Mouse (Mus musculus): ENCODE measurements around the gene Mymx. TPM values are rescaled to one million over a fixed set of nuclear protein-coding genes. Genes with fewer than 3 reads are reported as not detected.
A peak's percentile ranks its signal among the peaks of the same experiment; 100 is the strongest.

The Mymx gene
- polyA plus RNA-seq, 1 experiment from 2014 or later: 0.31 TPM

DNA sequence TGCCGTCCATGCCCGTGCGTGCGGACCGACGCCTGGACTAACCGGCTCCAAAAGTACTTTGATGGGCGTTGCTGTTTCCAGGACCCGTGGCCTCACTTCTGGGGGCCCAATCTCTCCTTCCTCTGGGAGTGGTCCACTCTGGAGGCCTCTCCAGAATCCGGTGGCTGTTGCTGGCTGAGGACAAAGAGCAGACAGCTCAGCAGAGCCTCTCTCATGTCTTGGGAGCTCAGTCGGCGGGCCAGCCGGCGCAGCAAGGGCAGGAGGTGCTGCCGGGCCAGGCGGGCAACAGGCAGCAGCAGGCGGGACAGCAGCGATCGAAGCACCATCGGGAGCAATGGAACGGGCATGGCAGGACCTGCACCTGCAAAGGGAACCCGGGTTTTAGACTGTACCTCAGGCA, 577 bp downstream of the Mymx start:
- Histone ChIP-seq H3K36me3 (no peaks in the 10 kb centered on the region), H3K27me3 (ENCODE audit: insufficient read depth, poor library complexity, severe bottlenecking) (peaks cover 34% of the 10 kb centered on the region), H3K27ac (peak overlapping the region; percentile 87), H3K9me3 (no peaks in the 10 kb centered on the region), H3K4me1 (peaks cover 48% of the 10 kb centered on the region), H3K4me3 (peak overlapping the region; percentile 41)
- WGBS: 5% methylated on average over 22 of the region's 22 CpGs
- DNase-seq (ENCODE audit: low spot score): no peak

DNA sequence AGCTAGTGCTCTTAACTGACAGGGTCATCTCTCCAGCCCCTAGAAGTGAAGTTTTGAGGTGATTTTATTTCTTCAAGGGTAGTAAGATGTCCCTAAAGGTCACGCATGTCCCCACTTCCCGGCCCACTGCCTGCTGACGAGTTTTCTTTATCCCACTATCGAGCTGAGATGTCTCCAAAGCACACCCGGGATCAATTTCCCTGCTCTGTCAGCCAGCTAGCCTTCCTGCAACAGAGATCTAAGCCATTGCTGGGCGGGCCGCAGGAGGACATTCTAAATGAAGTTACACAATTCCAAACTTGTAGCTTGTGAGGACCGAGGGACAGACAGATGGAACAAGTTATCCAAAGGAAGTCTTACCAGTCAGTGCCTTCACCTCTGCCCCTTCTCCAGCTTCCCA, 1.6 kb downstream of the Mymx start:
- no peak for DNase-seq (ENCODE audit: low spot score)
- H3K9me3 ChIP-seq: no peaks in the 10 kb centered on the region
- no peaks in the 10 kb centered on the region for H3K36me3 ChIP-seq
- peak overlapping the region; percentile 87; the same call in 1 of the 2 replicates for H3K27ac ChIP-seq
- H3K27me3 ChIP-seq (ENCODE audit: insufficient read depth, poor library complexity, severe bottlenecking): peaks cover 44% of the 10 kb centered on the region
- 57% methylated on average over 8 of the region's 8 CpGs for WGBS
- 0 out of 2 replicates have a peak overlapping the region, but pooled peaks have one; percentile 61 for H3K4me3 ChIP-seq
- H3K4me1 ChIP-seq: peaks cover 58% of the 10 kb centered on the region

GRCm38 (mm10) chr17:45599446-45600242, 2.3 kb downstream of the Mymx start, which contains the start of gene Slc29a1:
TSS of gene Slc29a1 (minus strand) at chr17:45599606.
- Histone ChIP-seq H3K27me3 (ENCODE audit: insufficient read depth, poor library complexity, severe bottlenecking) (peaks cover 49% of the 10 kb centered on the region), H3K27ac (peak within 1 kb of the TSS; percentile 87)

GRCm38 (mm10) chr17:45598891-45599290, 3.0 kb downstream of the Mymx start:
- peak overlapping the region; percentile 61 for H3K4me3 ChIP-seq
- H3K4me1 ChIP-seq: peaks cover 72% of the 10 kb centered on the region
- H3K27ac ChIP-seq: peak overlapping the region; percentile 87; the same call in 1 of the 2 replicates
- DNase-seq (ENCODE audit: low spot score): no peak
- H3K27me3 ChIP-seq (ENCODE audit: insufficient read depth, poor library complexity, severe bottlenecking): peaks cover 57% of the 10 kb centered on the region
- 53% methylated on average over 3 of the region's 3 CpGs for WGBS
- H3K9me3 ChIP-seq: no peaks in the 10 kb centered on the region
- H3K36me3 ChIP-seq: no peaks in the 10 kb centered on the region

More at GRCm38 (mm10) chr17:45599446-45600242, 2.3 kb downstream of the Mymx start, which contains the start of gene Slc29a1:
- DNase-seq (ENCODE audit: low spot score): peak; percentile 92
- WGBS: 17% methylated on average over 32 of the region's 32 CpGs
- Histone ChIP-seq H3K9me3 (no peaks in the 10 kb centered on the region), H3K4me3 (peak within 1 kb of the TSS; percentile 61), H3K36me3 (no peaks in the 10 kb centered on the region), H3K4me1 (peaks cover 65% of the 10 kb centered on the region)

- Histone ChIP-seq H3K9me3 (no peaks in the 10 kb centered on the region), H3K27ac (no peak overlapping the region), H3K4me1 (peaks cover 77% of the 10 kb centered on the region), H3K4me3 (no peak overlapping the region), H3K27me3 (ENCODE audit: insufficient read depth, poor library complexity, severe bottlenecking) (peaks cover 62% of the 10 kb centered on the region), H3K36me3 (no peaks in the 10 kb centered on the region)
- no peak for DNase-seq (ENCODE audit: low spot score)
- WGBS: 92% methylated on average over 2 of the region's 2 CpGs
Measured at GRCm38 (mm10) chr17:45598376-45598775, 3.5 kb downstream of the Mymx start.

DNA sequence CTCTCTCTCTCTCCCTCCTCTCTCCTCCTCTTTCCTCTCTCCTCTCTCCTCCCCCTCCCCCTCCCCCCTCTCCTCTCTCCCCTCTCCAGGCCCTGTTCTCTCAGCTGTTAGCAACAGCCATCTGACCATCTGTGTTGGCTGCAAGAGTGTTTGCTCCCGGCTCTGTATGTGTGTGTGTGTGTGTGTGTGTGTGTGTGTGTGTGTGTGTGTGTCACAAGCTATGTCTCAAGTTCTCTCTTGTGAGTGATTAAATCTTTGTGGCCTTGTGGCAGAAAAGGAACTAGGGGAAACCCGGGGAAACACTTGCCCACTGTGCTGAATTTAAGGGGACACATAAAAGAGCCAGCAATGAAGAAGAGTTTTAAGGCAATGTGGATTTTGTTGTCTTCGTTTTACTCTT, 4.1 kb downstream of the Mymx start:
- no peaks in the 10 kb centered on the region for H3K9me3 ChIP-seq
- WGBS: 41% methylated on average over 3 of the region's 3 CpGs
- no peak overlapping the region for H3K4me3 ChIP-seq
- H3K27ac ChIP-seq: no peak overlapping the region
- peak; percentile 73 for DNase-seq (ENCODE audit: low spot score)
- peaks cover 83% of the 10 kb centered on the region for H3K4me1 ChIP-seq
- H3K27me3 ChIP-seq (ENCODE audit: insufficient read depth, poor library complexity, severe bottlenecking): peaks cover 66% of the 10 kb centered on the region
- H3K36me3 ChIP-seq: no peaks in the 10 kb centered on the region

DNA sequence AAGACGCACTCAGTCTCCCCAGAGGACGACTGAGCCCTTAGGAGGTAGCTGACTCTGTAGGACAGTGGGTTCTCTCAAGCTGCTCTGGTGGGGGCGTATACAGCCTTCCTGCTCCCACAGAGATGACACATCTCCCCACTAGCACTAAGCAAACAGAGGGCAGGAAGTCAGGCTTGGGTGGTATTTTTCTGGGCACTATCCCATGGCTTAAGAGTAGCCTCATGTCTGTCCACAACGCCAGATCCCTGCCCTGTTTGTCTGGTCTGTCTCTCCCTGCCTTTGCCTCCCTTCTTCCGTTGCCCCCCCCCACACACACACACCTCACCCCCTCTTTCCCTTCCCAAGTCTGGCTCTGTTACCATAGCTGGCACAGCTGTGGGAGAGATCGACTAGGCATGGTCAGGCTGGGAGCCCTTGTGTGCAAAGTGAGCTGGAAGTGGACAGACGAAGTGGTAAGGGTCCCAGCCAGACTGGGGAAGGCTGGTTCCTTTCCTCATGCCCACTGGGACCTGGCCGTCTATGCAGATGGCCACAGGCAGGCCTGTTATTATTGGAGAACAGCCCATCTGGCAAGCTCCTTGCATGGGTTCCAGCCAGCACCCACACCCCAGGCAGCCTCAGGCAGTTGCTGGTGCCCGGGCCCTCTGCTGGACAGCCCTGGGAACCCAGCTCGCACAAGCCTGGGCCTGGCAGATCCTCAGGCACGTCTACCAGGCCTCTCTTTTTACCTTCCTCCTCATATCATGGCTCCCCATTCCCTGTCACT, 5.1 kb downstream of the Mymx start:
- Histone ChIP-seq H3K4me3 (peak overlapping the region; percentile 12; the same call in 1 of the 2 replicates), H3K27ac (peak overlapping the region; percentile 72)

GRCm38 (mm10) chr17:45595736-45596390, 6.0 kb downstream of the Mymx start:
- H3K36me3 ChIP-seq: no peaks in the 10 kb centered on the region
- DNase-seq (ENCODE audit: low spot score): peak; percentile 71
- peaks cover 52% of the 10 kb centered on the region for H3K27me3 ChIP-seq (ENCODE audit: insufficient read depth, poor library complexity, severe bottlenecking)
- H3K4me1 ChIP-seq: peaks cover 86% of the 10 kb centered on the region
- 6% methylated on average over 23 of the region's 23 CpGs for WGBS
- no peaks in the 10 kb centered on the region for H3K9me3 ChIP-seq
- peak overlapping the region; percentile 88 for H3K27ac ChIP-seq
- peak overlapping the region; percentile 77 for H3K4me3 ChIP-seq

More for the DNA sequence above, 5.1 kb downstream of the Mymx start:
- Histone ChIP-seq H3K27me3 (ENCODE audit: insufficient read depth, poor library complexity, severe bottlenecking) (peaks cover 61% of the 10 kb centered on the region), H3K4me1 (peaks cover 87% of the 10 kb centered on the region), H3K9me3 (no peaks in the 10 kb centered on the region), H3K36me3 (no peaks in the 10 kb centered on the region)
- DNase-seq (ENCODE audit: low spot score): peak; percentile 85
- WGBS: 29% methylated on average over 11 of the region's 11 CpGs

GRCm38 (mm10) chr17:45594881-45595735, 6.8 kb downstream of the Mymx start:
- Histone ChIP-seq H3K27ac (peak overlapping the region; percentile 88), H3K4me3 (peak overlapping the region; percentile 77), H3K27me3 (ENCODE audit: insufficient read depth, poor library complexity, severe bottlenecking) (peaks cover 46% of the 10 kb centered on the region), H3K36me3 (no peaks in the 10 kb centered on the region), H3K9me3 (no peaks in the 10 kb centered on the region), H3K4me1 (peaks cover 79% of the 10 kb centered on the region)
- 2% methylated on average over 58 of the region's 58 CpGs for WGBS
- DNase-seq (ENCODE audit: low spot score): peak; percentile 89

DNA sequence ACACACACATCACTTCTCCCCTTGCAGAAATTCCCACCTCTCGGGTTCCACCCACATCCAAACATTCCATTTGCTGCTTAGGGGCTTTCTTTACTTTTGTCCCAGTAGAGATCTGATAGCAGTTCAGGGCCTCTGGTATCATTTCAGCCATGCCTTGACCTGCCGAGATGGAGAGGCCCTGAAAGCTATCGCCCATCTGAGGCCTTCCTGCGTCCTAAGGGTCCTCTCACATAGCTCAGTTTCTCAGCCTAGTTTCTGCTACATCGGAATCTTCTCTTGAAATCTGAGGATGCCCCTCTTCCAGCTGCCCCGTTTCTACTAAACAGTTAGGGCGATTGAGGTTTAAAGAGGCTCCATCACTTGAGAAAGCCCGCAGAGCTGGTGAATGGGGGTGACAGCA, 7.7 kb downstream of the Mymx start:
- Histone ChIP-seq H3K4me3 (peak overlapping the region; percentile 77), H3K27ac (peak overlapping the region; percentile 88), H3K4me1 (peaks cover 69% of the 10 kb centered on the region), H3K27me3 (ENCODE audit: insufficient read depth, poor library complexity, severe bottlenecking) (peaks cover 41% of the 10 kb centered on the region), H3K9me3 (no peaks in the 10 kb centered on the region), H3K36me3 (peaks cover 9% of the 10 kb centered on the region)
- DNase-seq (ENCODE audit: low spot score): no peak
- 32% methylated on average over 8 of the region's 8 CpGs for WGBS

DNA sequence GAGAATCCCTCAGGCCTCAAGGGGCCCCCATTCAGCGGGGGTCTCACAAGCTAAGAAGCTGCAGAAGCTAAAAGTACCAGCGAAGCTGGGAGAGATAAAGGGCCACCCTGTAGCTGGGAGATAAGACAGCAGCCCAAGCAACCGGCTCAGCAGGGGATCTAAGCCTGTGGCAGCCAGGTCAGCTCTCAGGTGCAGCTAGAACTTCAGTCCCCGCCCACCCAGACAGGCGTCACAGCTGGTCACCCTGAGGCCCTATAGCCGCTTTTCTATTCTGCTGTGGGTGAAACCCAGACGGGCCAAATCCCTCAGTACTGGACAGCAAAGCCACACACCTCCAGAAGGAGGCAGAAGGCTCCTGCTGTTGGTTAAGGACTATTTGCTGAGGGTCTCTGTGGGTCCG, 8.4 kb downstream of the Mymx start:
- 9% methylated on average over 8 of the region's 8 CpGs for WGBS
- Histone ChIP-seq H3K36me3 (peaks cover 16% of the 10 kb centered on the region), H3K27me3 (ENCODE audit: insufficient read depth, poor library complexity, severe bottlenecking) (peaks cover 41% of the 10 kb centered on the region), H3K27ac (peak overlapping the region; percentile 80; the same call in 1 of the 2 replicates), H3K9me3 (no peaks in the 10 kb centered on the region), H3K4me3 (peak overlapping the region; percentile 77), H3K4me1 (peaks cover 69% of the 10 kb centered on the region)
- DNase-seq (ENCODE audit: low spot score): peak; percentile 94
